Mouse (Mus musculus): ENCODE results near the gene Gng13. TPM values are rescaled to one million over a fixed set of nuclear protein-coding genes. Genes with fewer than 3 reads are reported as not detected.

Gng13 gene
- total and polyA plus RNA-seq, 3 experiments: 1.3 to 2.9 TPM; not detected in 1

GRCm38 (mm10) chr17:25717691-25718090 is 720 bp downstream of the Gng13 start:
- Histone ChIP-seq H3K36me3 (replicated peaks in 1 of 2; ENCODE audit: control insufficient read depth in 1 of 2, insufficient read depth in 1 of 2, low read length in 1 of 2) (peaks cover 35 to 52% of the 10 kb centered on the region in 2 experiments), H3K4me1 (ENCODE audit: control insufficient read depth in 1 of 2, insufficient read depth in 2 of 2) (peaks cover 23 to 34% of the 10 kb centered on the region in 2 experiments), H3K4me3 (replicated peaks in 1 of 3; ENCODE audit: low read depth in 2 of 3, low read length in 2 of 3, poor library complexity in 1 of 3) (peak overlapping the region in 1 of 3 experiments; percentile 33), H3K9me3 (replicated peaks; ENCODE audit: low read length) (peaks cover 4% of the 10 kb centered on the region), H3K27ac (ENCODE audit: insufficient read depth, low read depth) (no peak overlapping the region), H3K27me3 (replicated peaks) (peaks cover 17% of the 10 kb centered on the region), H3K79me2 (replicated peaks; ENCODE audit: control insufficient read depth, extremely low read depth, insufficient read depth, poor library complexity, severe bottlenecking) (no peaks in the 10 kb centered on the region), H3K9ac (ENCODE audit: insufficient read depth, low read depth) (no peak overlapping the region; the same call in 1 of the 2 replicates), H3K4me2 (ENCODE audit: insufficient read depth, low read depth, poor library complexity, severe bottlenecking) (peak overlapping the region; percentile 52; the same call in 1 of the 2 replicates)
- in situ Hi-C loops (cut with MboI; ENCODE audit: low pct_ligation_motif_present, low pct_unique_long_range_greater_than_20kb, low sequenced_read_pairs): no loop called here
- dilution Hi-C loops (cut with MboI; ENCODE audit: extremely low pct_ligation_motif_present, extremely low pct_unique_long_range_greater_than_20kb, low sequenced_read_pairs): no loop called here
- no peak for DNase-seq (ENCODE audit: extremely low read depth)
- TF ChIP-seq GABPA (IDR thresholded peaks at IDR 0.05; ENCODE audit: insufficient replicate concordance, low read depth, low read length) (no peak), POLR2A (IDR thresholded peaks at IDR 0.05; ENCODE audit: low read depth, low read length) (no peak; the same call in 1 of the 2 replicates), MAFK (IDR thresholded peaks at IDR 0.05; ENCODE audit: insufficient replicate concordance, low read length) (no peak), CHD2 (IDR thresholded peaks at IDR 0.05; ENCODE audit: low read length) (no peak), TBP (conservative IDR thresholded peaks at IDR 0.05; ENCODE audit: low read depth, low read length) (no peak), MEF2A (IDR thresholded peaks at IDR 0.05; ENCODE audit: borderline replicate concordance, low read depth, low read length) (no peak), ZNF384 (IDR thresholded peaks at IDR 0.05; ENCODE audit: low read depth, low read length) (no peak), ZKSCAN1 (IDR thresholded peaks at IDR 0.05; ENCODE audit: borderline replicate concordance, low read depth, low read length) (no peak), CTCF (conservative IDR thresholded peaks at IDR 0.05 in 1 of 2, IDR thresholded peaks at IDR 0.05 in 1 of 2; ENCODE audit: low read depth in 2 of 2, low read length in 2 of 2) (no peak), E2F4 (IDR thresholded peaks at IDR 0.05; ENCODE audit: insufficient replicate concordance, low read depth, low read length) (no peak), USF1 (IDR thresholded peaks at IDR 0.05; ENCODE audit: low read depth, low read length) (no peak), MXI1 (IDR thresholded peaks at IDR 0.05; ENCODE audit: low read depth, low read length) (no peak), PAX5 (IDR thresholded peaks at IDR 0.05; ENCODE audit: low read length) (no peak), USF2 (conservative IDR thresholded peaks at IDR 0.05; ENCODE audit: low read depth, low read length) (no peak)

- no peak for DNase-seq (ENCODE audit: extremely low read depth)
- Histone ChIP-seq H3K4me3 (replicated peaks in 1 of 3; ENCODE audit: low read depth in 2 of 3, low read length in 2 of 3, poor library complexity in 1 of 3) (no peak overlapping the region), H3K4me2 (ENCODE audit: insufficient read depth, low read depth, poor library complexity, severe bottlenecking) (no peak overlapping the region), H3K27ac (ENCODE audit: insufficient read depth, low read depth) (no peak overlapping the region), H3K36me3 (replicated peaks in 1 of 2; ENCODE audit: control insufficient read depth in 1 of 2, insufficient read depth in 1 of 2, low read length in 1 of 2) (peaks cover 52 to 85% of the 10 kb centered on the region in 2 experiments), H3K79me2 (replicated peaks; ENCODE audit: control insufficient read depth, extremely low read depth, insufficient read depth, poor library complexity, severe bottlenecking) (no peaks in the 10 kb centered on the region), H3K9me3 (replicated peaks; ENCODE audit: low read length) (no peaks in the 10 kb centered on the region), H3K4me1 (ENCODE audit: control insufficient read depth in 1 of 2, insufficient read depth in 2 of 2) (peaks cover 16 to 35% of the 10 kb centered on the region in 2 experiments), H3K27me3 (replicated peaks) (no peaks in the 10 kb centered on the region), H3K9ac (ENCODE audit: insufficient read depth, low read depth) (no peak overlapping the region)
- TF ChIP-seq USF2 (conservative IDR thresholded peaks at IDR 0.05; ENCODE audit: low read depth, low read length) (no peak), NELFE (IDR thresholded peaks at IDR 0.05; ENCODE audit: low read depth, low read length) (no peak), ZKSCAN1 (IDR thresholded peaks at IDR 0.05; ENCODE audit: borderline replicate concordance, low read depth, low read length) (no peak)
- dilution Hi-C loops (cut with MboI; ENCODE audit: extremely low pct_ligation_motif_present, extremely low pct_unique_long_range_greater_than_20kb, low sequenced_read_pairs) (no loop called here), in situ Hi-C loops (cut with MboI; ENCODE audit: low pct_ligation_motif_present, low pct_unique_long_range_greater_than_20kb, low sequenced_read_pairs) (no loop called here)
These were observed 4.5 kb downstream of the Gng13 start for GRCm38 (mm10) chr17:25721476-25721875.

All from CH12.LX (cell line).